Mouse (Mus musculus): Measurements from ENCODE around the gene Tshz2.
"Not testable (repeated sequence)": the region's sequence is repeated elsewhere in the genome, so short reads cannot be mapped to it uniquely, and the experiment has no call there.

Tshz2 gene

GRCm38 (mm10) chr2:169632338-169633151 is at the start of gene Tshz2:
TSS of gene Tshz2 (plus strand) at chr2:169633013.
- DNase-seq (ENCODE audit: low spot score in 2 of 2), result peak; percentile 39 to 66

- no peak for DNase-seq (ENCODE audit: low spot score in 2 of 2)
Measured at GRCm38 (mm10) chr2:169583476-169583875, 49.3 kb upstream of the Tshz2 start.

- DNase-seq (ENCODE audit: low spot score in 2 of 2), result no peak
Measured at GRCm38 (mm10) chr2:169584745-169585456, 47.9 kb upstream of the Tshz2 start.

GRCm38 (mm10) chr2:169585631-169586285 is 47.1 kb upstream of the Tshz2 start:
- DNase-seq (ENCODE audit: low spot score in 2 of 2), result no peak

- DNase-seq (ENCODE audit: low spot score in 2 of 2), result peak; percentile 22 to 40
Measured at GRCm38 (mm10) chr2:169586688-169587087, 46.1 kb upstream of the Tshz2 start.

GRCm38 (mm10) chr2:169587645-169588044 is 45.2 kb upstream of the Tshz2 start, which contains the start of gene Gm11011:
TSS of gene Gm11011 (minus strand) at chr2:169587745.
- DNase-seq (ENCODE audit: low spot score in 2 of 2), result not testable (repeated sequence)

- peak in 1 of 2 experiments; percentile 25 for DNase-seq (ENCODE audit: low spot score in 2 of 2)
Measured at GRCm38 (mm10) chr2:169589697-169590096, 43.1 kb upstream of the Tshz2 start.

- peak in 1 of 2 experiments; percentile 21 for DNase-seq (ENCODE audit: low spot score in 2 of 2)
Measured at GRCm38 (mm10) chr2:169590412-169590811, 42.4 kb upstream of the Tshz2 start.

GRCm38 (mm10) chr2:169593742-169594141 is 39.1 kb upstream of the Tshz2 start:
- no peak for DNase-seq (ENCODE audit: low spot score in 2 of 2)

GRCm38 (mm10) chr2:169597357-169597756 is 35.5 kb upstream of the Tshz2 start:
- DNase-seq (ENCODE audit: low spot score in 2 of 2), result no peak

- no peak for DNase-seq (ENCODE audit: low spot score in 2 of 2)
Measured at GRCm38 (mm10) chr2:169597971-169598370, 34.8 kb upstream of the Tshz2 start.

GRCm38 (mm10) chr2:169599591-169599990 is 33.2 kb upstream of the Tshz2 start:
- no peak for DNase-seq (ENCODE audit: low spot score in 2 of 2)

- DNase-seq (ENCODE audit: low spot score in 2 of 2), result no peak
Measured at GRCm38 (mm10) chr2:169600163-169600562, 32.6 kb upstream of the Tshz2 start.

GRCm38 (mm10) chr2:169606901-169607678 is 25.7 kb upstream of the Tshz2 start:
- DNase-seq (ENCODE audit: low spot score in 2 of 2), result no peak

- DNase-seq (ENCODE audit: low spot score in 2 of 2), result no peak
Measured at GRCm38 (mm10) chr2:169607787-169608186, 25.0 kb upstream of the Tshz2 start.

- DNase-seq (ENCODE audit: low spot score in 2 of 2), result no peak
Measured at GRCm38 (mm10) chr2:169609956-169610355, 22.9 kb upstream of the Tshz2 start.

- no peak for DNase-seq (ENCODE audit: low spot score in 2 of 2)
Measured at GRCm38 (mm10) chr2:169610882-169611281, 21.9 kb upstream of the Tshz2 start.

GRCm38 (mm10) chr2:169611557-169611956 is 21.3 kb upstream of the Tshz2 start:
- DNase-seq (ENCODE audit: low spot score in 2 of 2), result no peak

- no peak for DNase-seq (ENCODE audit: low spot score in 2 of 2)
Measured at GRCm38 (mm10) chr2:169614683-169615082, 18.1 kb upstream of the Tshz2 start.

- DNase-seq (ENCODE audit: low spot score in 2 of 2), result no peak
Measured at GRCm38 (mm10) chr2:169615998-169616397, 16.8 kb upstream of the Tshz2 start.

- DNase-seq (ENCODE audit: low spot score in 2 of 2), result no peak
Measured at GRCm38 (mm10) chr2:169621201-169621710, 11.6 kb upstream of the Tshz2 start.

Measured in urinary bladder, adult 18-20 months (tissue).